Mouse (Mus musculus): ENCODE results near the gene Prr23a3. TPM values are rescaled to one million over a fixed set of nuclear protein-coding genes. Genes with fewer than 3 reads are reported as not detected.

Gene Prr23a3
- not detected for polyA plus RNA-seq (2017; shearing (Covaris generic))

GRCm38 (mm10) chr9:98864571-98864970, at the start of gene Prr23a3:
TSS of gene Prr23a3 (plus strand) at chr9:98864767.

GRCm38 (mm10) chr9:98842117-98842516, 22.4 kb upstream of the Prr23a3 start, which contains the start of gene Prr23a1:
TSS of gene Prr23a1 (plus strand) at chr9:98842503.

GRCm38 (mm10) chr9:98856210-98856609, 8.4 kb upstream of the Prr23a3 start, which contains the start of gene Prr23a2:
TSS of gene Prr23a2 (plus strand) at chr9:98856494.

GRCm38 (mm10) chr9:98902819-98903218, 38.3 kb downstream of the Prr23a3 start, which contains the start of gene 7420426K07Rik:
TSS of gene 7420426K07Rik (plus strand) at chr9:98903119.

Other genes with a start within 250 kb of the Prr23a3 start
- gene Prr23a1, start 22.3 kb upstream of the Prr23a3 start, polyA plus RNA-seq (2017; shearing (Covaris generic)) = not detected
- gene Prr23a2, start 8.3 kb upstream of the Prr23a3 start, polyA plus RNA-seq (2017; shearing (Covaris generic)) = not detected
- not detected for gene 7420426K07Rik, start 38.4 kb downstream of the Prr23a3 start, polyA plus RNA-seq (2017; shearing (Covaris generic))
- gene Foxl2, start 90.5 kb downstream of the Prr23a3 start, polyA plus RNA-seq (2017; shearing (Covaris generic)) = not detected
- gene Faim, start 121.6 kb downstream of the Prr23a3 start, polyA plus RNA-seq (2017; shearing (Covaris generic)) = 79.2 TPM
- 0.82 TPM for gene Gm1123, start 170.9 kb downstream of the Prr23a3 start, polyA plus RNA-seq (2017; shearing (Covaris generic))